Mouse (Mus musculus): ENCODE data around the gene Gm20388. TPM values are rescaled to one million over a fixed set of nuclear protein-coding genes. Genes with fewer than 3 reads are reported as not detected.

Gm20388 gene
- polyA plus RNA-seq, 2 experiments = 8.5 TPM; not detected in 1

GRCm38 (mm10) chr8:120692934-120693333, 782.3 kb downstream of the Gm20388 start:
- 73% methylated on average over 4 of the region's 4 CpGs for WGBS (ENCODE audit: insufficient replicate concordance)
- Histone ChIP-seq H3K9ac (replicated peaks) (no peak overlapping the region), H3K9me3 (ENCODE audit: control insufficient read depth, low read length) (no peaks in the 10 kb centered on the region), H3K27ac (no peak overlapping the region), H3K4me1 (replicated peaks; ENCODE audit: control insufficient read depth in 2 of 2, insufficient read depth in 2 of 2, low read length in 1 of 2) (peaks cover 0 to 18% of the 10 kb centered on the region in 2 experiments; a peak in 1 of 4 replicates), H3K36me3 (replicated peaks; ENCODE audit: control insufficient read depth, insufficient read depth, low read depth) (no peaks in the 10 kb centered on the region), H3K4me2 (ENCODE audit: low read depth) (no peak overlapping the region), H3K27me3 (ENCODE audit: control insufficient read depth, insufficient read depth, low read length) (no peaks in the 10 kb centered on the region), H3K4me3 (ENCODE audit: insufficient read depth in 1 of 2, low read depth in 2 of 2, low read length in 2 of 2) (no peak overlapping the region)
- DNase-seq (ENCODE audit: low read depth in 3 of 3, low spot score in 3 of 3) (no peak), ATAC-seq (ENCODE audit: insufficient read depth) (no peak)
- TF ChIP-seq EP300 (IDR thresholded peaks at IDR 0.05; ENCODE audit: low read depth) = no peak
- TF ChIP-seq CTCF (IDR thresholded peaks at IDR 0.05; ENCODE audit: low read depth) = no peak

- H3K9me3 ChIP-seq (ENCODE audit: control insufficient read depth, low read length) = no peaks in the 10 kb centered on the region
- no peak overlapping the region for H3K4me2 ChIP-seq (ENCODE audit: low read depth)
- TF ChIP-seq CTCF (IDR thresholded peaks at IDR 0.05; ENCODE audit: low read depth) (no peak), EP300 (IDR thresholded peaks at IDR 0.05; ENCODE audit: low read depth) (no peak)
- no peaks in the 10 kb centered on the region for H3K36me3 ChIP-seq (replicated peaks; ENCODE audit: control insufficient read depth, insufficient read depth, low read depth)
- H3K4me3 ChIP-seq (ENCODE audit: insufficient read depth in 1 of 2, low read depth in 2 of 2, low read length in 2 of 2) = no peak overlapping the region
- H3K4me1 ChIP-seq (replicated peaks; ENCODE audit: control insufficient read depth in 2 of 2, insufficient read depth in 2 of 2, low read length in 1 of 2) = peaks cover 0 to 18% of the 10 kb centered on the region in 2 experiments; a peak in 1 of 4 replicates
- ATAC-seq (ENCODE audit: insufficient read depth) = no peak
- peak in 2 of 3 experiments; percentile 39 to 46 for DNase-seq (ENCODE audit: low read depth in 3 of 3, low spot score in 3 of 3)
- H3K9ac ChIP-seq (replicated peaks) = no peak overlapping the region
- 45% methylated on average over 22 of the region's 22 CpGs for WGBS (ENCODE audit: insufficient replicate concordance)
- H3K27me3 ChIP-seq (ENCODE audit: control insufficient read depth, insufficient read depth, low read length) = no peaks in the 10 kb centered on the region
- H3K27ac ChIP-seq = no peak overlapping the region
Measured at GRCm38 (mm10) chr8:120693861-120694493, 783.3 kb downstream of the Gm20388 start.

GRCm38 (mm10) chr8:120696401-120697153, 785.9 kb downstream of the Gm20388 start:
- no peaks in the 10 kb centered on the region for H3K9me3 ChIP-seq (ENCODE audit: control insufficient read depth, low read length)
- H3K4me3 ChIP-seq (ENCODE audit: insufficient read depth in 1 of 2, low read depth in 2 of 2, low read length in 2 of 2) = no peak overlapping the region
- ATAC-seq (ENCODE audit: insufficient read depth) = no peak
- H3K4me1 ChIP-seq (replicated peaks; ENCODE audit: control insufficient read depth in 2 of 2, insufficient read depth in 2 of 2, low read length in 1 of 2) = peaks cover 0 to 23% of the 10 kb centered on the region in 2 experiments; a peak in 1 of 4 replicates
- no peak overlapping the region for H3K27ac ChIP-seq
- no peaks in the 10 kb centered on the region for H3K27me3 ChIP-seq (ENCODE audit: control insufficient read depth, insufficient read depth, low read length)
- WGBS (ENCODE audit: insufficient replicate concordance) = 59% methylated on average over 13 of the region's 13 CpGs
- DNase-seq (ENCODE audit: low read depth in 3 of 3, low spot score in 3 of 3) = no peak
- no peak overlapping the region for H3K4me2 ChIP-seq (ENCODE audit: low read depth)
- TF ChIP-seq EP300 (IDR thresholded peaks at IDR 0.05; ENCODE audit: low read depth) (no peak), CTCF (IDR thresholded peaks at IDR 0.05; ENCODE audit: low read depth) (no peak)
- H3K36me3 ChIP-seq (replicated peaks; ENCODE audit: control insufficient read depth, insufficient read depth, low read depth) = no peaks in the 10 kb centered on the region
- no peak overlapping the region for H3K9ac ChIP-seq (replicated peaks)

- peaks cover 0 to 23% of the 10 kb centered on the region in 2 experiments; a peak in 1 of 4 replicates for H3K4me1 ChIP-seq (replicated peaks; ENCODE audit: control insufficient read depth in 2 of 2, insufficient read depth in 2 of 2, low read length in 1 of 2)
- 50% methylated on average over 17 of the region's 17 CpGs for WGBS (ENCODE audit: insufficient replicate concordance)
- no peaks in the 10 kb centered on the region for H3K36me3 ChIP-seq (replicated peaks; ENCODE audit: control insufficient read depth, insufficient read depth, low read depth)
- no peak overlapping the region for H3K9ac ChIP-seq (replicated peaks)
- H3K4me2 ChIP-seq (ENCODE audit: low read depth) = no peak overlapping the region
- H3K27ac ChIP-seq = no peak overlapping the region
- no peaks in the 10 kb centered on the region for H3K9me3 ChIP-seq (ENCODE audit: control insufficient read depth, low read length)
- no peak for TF ChIP-seq EP300 (IDR thresholded peaks at IDR 0.05; ENCODE audit: low read depth)
- no peak for TF ChIP-seq CTCF (IDR thresholded peaks at IDR 0.05; ENCODE audit: low read depth)
- ATAC-seq (ENCODE audit: insufficient read depth) (no peak), DNase-seq (ENCODE audit: low read depth in 3 of 3, low spot score in 3 of 3) (no peak)
- H3K4me3 ChIP-seq (ENCODE audit: insufficient read depth in 1 of 2, low read depth in 2 of 2, low read length in 2 of 2) = no peak overlapping the region
- no peaks in the 10 kb centered on the region for H3K27me3 ChIP-seq (ENCODE audit: control insufficient read depth, insufficient read depth, low read length)
Measured at GRCm38 (mm10) chr8:120697154-120697978, 786.7 kb downstream of the Gm20388 start.

- no peak overlapping the region for H3K4me2 ChIP-seq (ENCODE audit: low read depth)
- no peak overlapping the region for H3K9ac ChIP-seq (replicated peaks)
- TF ChIP-seq CTCF (IDR thresholded peaks at IDR 0.05; ENCODE audit: low read depth) = peak; percentile 83
- no peak for TF ChIP-seq EP300 (IDR thresholded peaks at IDR 0.05; ENCODE audit: low read depth)
- H3K27ac ChIP-seq = no peak overlapping the region
- DNase-seq (ENCODE audit: low read depth in 3 of 3, low spot score in 3 of 3) (no peak), ATAC-seq (ENCODE audit: insufficient read depth) (no peak)
- no peaks in the 10 kb centered on the region for H3K9me3 ChIP-seq (ENCODE audit: control insufficient read depth, low read length)
- no peaks in the 10 kb centered on the region for H3K36me3 ChIP-seq (replicated peaks; ENCODE audit: control insufficient read depth, insufficient read depth, low read depth)
- no peaks in the 10 kb centered on the region for H3K27me3 ChIP-seq (ENCODE audit: control insufficient read depth, insufficient read depth, low read length)
- no peak overlapping the region for H3K4me3 ChIP-seq (ENCODE audit: insufficient read depth in 1 of 2, low read depth in 2 of 2, low read length in 2 of 2)
- peaks cover 0 to 19% of the 10 kb centered on the region in 2 experiments; a peak in 1 of 4 replicates for H3K4me1 ChIP-seq (replicated peaks; ENCODE audit: control insufficient read depth in 2 of 2, insufficient read depth in 2 of 2, low read length in 1 of 2)
Measured at GRCm38 (mm10) chr8:120697979-120698272, 787.3 kb downstream of the Gm20388 start.

Data from liver, embryonic 14.5 days (tissue).